Mouse (Mus musculus) intestine, embryonic 16.5 days (tissue): Measurements from ENCODE around the gene Tnrc6b. TPM values are rescaled to one million over a fixed set of nuclear protein-coding genes. Genes with fewer than 3 reads are reported as not detected.

Experiments
- ATAC-seq: fragments of 200-750 bp; cut with Nextera tagmentation; 2 replicates; pipeline ENCODE4 v1.8.0; 2017; ENCODE audit warnings: moderate TSS enrichment, moderate library complexity
- H3K27ac ChIP-seq: fragments of 300-500 bp; sonication (generic); 2 replicates; pipeline ENCODE4 v1.5.1; 2014; ENCODE audit warnings: mild to moderate bottlenecking, low read length
- H3K27me3 ChIP-seq: fragments of 300-500 bp; sonication (generic); replicated peaks from 2 replicates; pipeline ENCODE4 v1.6.1; 2014; ENCODE audit warnings: low read length, control low read depth, mixed read lengths; ENCODE audit not compliant: control insufficient read depth, insufficient read depth
- H3K36me3 ChIP-seq: fragments of 300-500 bp; sonication (generic); 2 replicates; pipeline ENCODE4 v1.6.1; 2014; ENCODE audit warnings: low read length, control low read depth; ENCODE audit not compliant: control insufficient read depth, insufficient read depth
- H3K4me1 ChIP-seq: fragments of 300-500 bp; sonication (generic); 2 replicates; pipeline ENCODE4 v1.6.1; 2014; ENCODE audit warnings: low read length, control low read depth, mixed read lengths; ENCODE audit not compliant: control insufficient read depth, insufficient read depth
- H3K4me2 ChIP-seq: fragments of 300-500 bp; sonication (generic); 2 replicates; pipeline ENCODE4 v1.6.1; 2014; ENCODE audit warnings: low read depth, low read length, control low read depth
- H3K4me3 ChIP-seq: fragments of 300-500 bp; sonication (generic); 2 replicates; pipeline ENCODE4 v1.5.1; 2014; ENCODE audit warnings: mild to moderate bottlenecking, low read length
- H3K9ac ChIP-seq: fragments of 300-500 bp; sonication (generic); 2 replicates; pipeline ENCODE4 v1.6.1; 2014; ENCODE audit warnings: low read depth, low read length
- H3K9me3 ChIP-seq: fragments of 300-500 bp; sonication (generic); 2 replicates; pipeline ENCODE4 v1.6.1; 2016; ENCODE audit warnings: low read length, control low read depth; ENCODE audit not compliant: control insufficient read depth
- WGBS: fragments of 180-500 bp; shearing (Covaris S2); extraction: QIAGEN DNeasy Blood & Tissue Kit; methylation state at CpG from one replicate; pipeline ENCODE4 v1.1.7; 2014; 5-methylcytosine and 5-hydroxymethylcytosine counted together
- polyA plus RNA-seq: library from polyadenylated mRNA; unstranded; fragments of >200 nt; fragmentation: Nextera tagmentation; extraction: Ambion mirVana; gene quantifications from 2 replicates; pipeline ENCODE4 v1.2.1, GENCODE M21; 2015

Gene Tnrc6b
- polyA plus RNA-seq, 1 experiment from 2014 or later, result 18.0 TPM

DNA sequence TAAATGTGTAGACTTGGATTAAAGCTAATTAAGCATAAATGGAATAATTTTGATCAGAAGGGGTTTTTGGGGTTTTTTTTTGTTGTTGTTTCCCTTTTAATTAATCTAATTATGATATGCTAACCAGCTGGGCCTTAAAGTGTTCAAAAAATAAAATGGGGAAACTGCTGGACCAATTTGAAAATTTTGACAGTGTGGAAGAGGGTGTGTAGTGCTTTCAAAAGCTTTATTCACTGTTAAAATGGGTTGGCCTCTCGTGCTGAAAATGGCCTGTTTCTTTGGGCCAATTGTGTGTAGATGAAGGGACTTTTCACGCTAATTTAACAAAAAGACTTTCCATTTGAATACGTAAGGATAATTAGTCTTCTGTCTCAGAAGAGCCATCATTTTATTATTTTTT, 89.1 kb downstream of the Tnrc6b start:
- no peak for ATAC-seq
- no peaks in the 10 kb centered on the region for H3K9me3 ChIP-seq
- H3K27me3 ChIP-seq, result no peaks in the 10 kb centered on the region
- peak overlapping the region; percentile 34 for H3K4me3 ChIP-seq
- no peak overlapping the region for H3K27ac ChIP-seq
- peak overlapping the region; percentile 67 for H3K4me2 ChIP-seq
- H3K4me1 ChIP-seq, result peaks cover 24% of the 10 kb centered on the region
- no peaks in the 10 kb centered on the region for H3K36me3 ChIP-seq
- 27% methylated on average over 3 of the region's 3 CpGs for WGBS
- no peak overlapping the region for H3K9ac ChIP-seq

DNA sequence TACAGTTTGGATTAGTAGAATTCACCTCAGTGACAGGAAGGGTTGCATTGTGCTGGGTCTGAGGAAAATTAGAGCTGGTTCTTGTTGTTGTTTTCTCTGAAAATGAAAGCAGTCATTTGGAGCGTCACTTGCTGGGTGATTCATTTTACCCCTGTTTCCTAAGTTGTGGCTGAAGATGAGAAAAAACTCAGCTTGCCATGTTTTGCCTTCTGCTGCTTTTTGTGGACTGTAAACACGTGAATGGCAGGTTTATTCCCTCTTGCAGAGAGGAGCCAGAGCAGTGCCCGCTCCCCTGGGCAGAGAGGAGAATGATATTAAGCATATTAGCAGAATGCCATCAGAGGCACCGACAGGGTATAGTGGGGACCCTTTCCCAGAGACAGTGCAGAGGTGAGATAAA, 89.7 kb downstream of the Tnrc6b start:
- Histone ChIP-seq H3K36me3 (no peaks in the 10 kb centered on the region), H3K27me3 (no peaks in the 10 kb centered on the region), H3K4me3 (peak overlapping the region; percentile 29), H3K27ac (no peak overlapping the region), H3K9me3 (no peaks in the 10 kb centered on the region), H3K9ac (no peak overlapping the region), H3K4me1 (peaks cover 24% of the 10 kb centered on the region), H3K4me2 (peak overlapping the region; percentile 48)
- WGBS, result 24% methylated on average over 4 of the region's 4 CpGs
- ATAC-seq, result no peak

DNA sequence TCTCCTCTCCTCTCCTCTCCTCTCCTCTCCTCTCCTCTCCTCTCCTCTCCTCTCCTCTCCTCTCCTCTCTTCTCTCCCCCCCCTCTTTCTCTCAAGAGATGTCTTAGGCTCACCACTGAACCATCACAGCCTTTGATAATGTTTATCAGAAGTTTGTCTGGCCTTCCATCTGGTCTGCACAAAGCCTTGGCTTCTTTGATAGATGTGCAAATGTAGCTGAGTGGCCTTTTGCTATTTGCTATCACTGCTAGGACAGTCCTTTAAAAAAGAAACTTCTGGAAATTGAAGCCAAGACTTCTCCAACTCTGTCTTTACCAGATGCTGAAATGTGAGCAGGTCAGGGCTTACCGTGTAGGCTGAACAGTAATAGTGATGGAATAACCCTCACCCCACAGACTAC, 90.5 kb downstream of the Tnrc6b start:
- no peaks in the 10 kb centered on the region for H3K9me3 ChIP-seq
- ATAC-seq, result no peak

DNA sequence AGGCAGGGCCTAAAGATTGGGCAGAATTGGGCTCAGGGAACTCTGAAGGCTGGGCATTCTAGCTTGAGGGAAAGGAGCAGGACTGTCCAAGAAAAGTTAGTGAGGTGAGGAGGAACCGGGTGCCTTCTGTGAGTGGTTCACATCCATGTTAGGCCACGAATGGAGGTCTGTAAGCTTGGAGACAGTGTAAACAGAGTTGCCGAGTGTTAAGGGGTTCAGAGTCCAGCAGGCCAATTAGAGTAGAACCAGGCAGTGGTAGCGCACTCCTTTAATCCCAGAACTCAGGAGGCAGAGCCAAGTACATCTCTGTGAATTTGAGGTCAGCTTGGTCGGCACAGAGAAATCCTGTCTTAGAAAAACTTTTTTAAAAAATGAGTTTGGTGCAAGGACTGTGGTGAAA, 96.0 kb downstream of the Tnrc6b start:
- H3K9ac ChIP-seq, result no peak overlapping the region
- WGBS, result 37% methylated on average over 5 of the region's 5 CpGs
- no peaks in the 10 kb centered on the region for H3K27me3 ChIP-seq
- peak overlapping the region; percentile 33; the same call in 1 of the 2 replicates for H3K27ac ChIP-seq
- no peaks in the 10 kb centered on the region for H3K36me3 ChIP-seq
- no peak overlapping the region for H3K4me3 ChIP-seq
- peaks cover 33% of the 10 kb centered on the region for H3K4me1 ChIP-seq
- no peak overlapping the region for H3K4me2 ChIP-seq
- ATAC-seq, result peak; percentile 80
- no peaks in the 10 kb centered on the region for H3K9me3 ChIP-seq

More for the DNA sequence above, 90.5 kb downstream of the Tnrc6b start:
- WGBS, result 30% methylated on average over 1 of the region's 1 CpGs
- H3K36me3 ChIP-seq, result no peaks in the 10 kb centered on the region
- no peak overlapping the region for H3K27ac ChIP-seq
- H3K4me1 ChIP-seq, result peaks cover 28% of the 10 kb centered on the region
- no peak overlapping the region for H3K4me2 ChIP-seq
- no peaks in the 10 kb centered on the region for H3K27me3 ChIP-seq
- H3K9ac ChIP-seq, result no peak overlapping the region
- H3K4me3 ChIP-seq, result no peak overlapping the region

DNA sequence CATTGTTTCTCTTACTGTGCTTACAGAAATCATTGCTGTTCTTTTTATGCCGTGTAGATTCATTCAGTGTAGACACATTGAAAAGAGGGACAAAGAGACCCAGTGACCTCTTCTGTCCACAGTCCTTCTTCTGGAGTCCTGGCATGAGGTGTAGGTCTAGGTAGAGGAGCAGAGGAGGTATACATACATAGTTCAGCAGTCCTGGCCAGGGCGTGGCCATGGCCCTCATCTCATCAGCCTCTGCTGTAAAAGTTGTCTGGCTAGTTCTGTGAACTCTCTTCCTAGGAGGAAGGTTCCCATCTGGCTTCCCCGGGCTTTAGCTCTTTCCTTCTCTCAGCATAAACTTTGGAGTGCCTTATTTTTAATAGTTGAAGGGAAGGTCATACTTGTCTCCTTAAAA, 99.1 kb downstream of the Tnrc6b start:
- ATAC-seq, result peak; percentile 74
- no peak overlapping the region for H3K27ac ChIP-seq
- no peak overlapping the region for H3K4me2 ChIP-seq
- no peak overlapping the region for H3K4me3 ChIP-seq
- no peak overlapping the region for H3K9ac ChIP-seq
- H3K27me3 ChIP-seq, result no peaks in the 10 kb centered on the region
- no peaks in the 10 kb centered on the region for H3K9me3 ChIP-seq
- H3K36me3 ChIP-seq, result no peaks in the 10 kb centered on the region
- H3K4me1 ChIP-seq, result peaks cover 29% of the 10 kb centered on the region
- 54% methylated on average over 3 of the region's 3 CpGs for WGBS

DNA sequence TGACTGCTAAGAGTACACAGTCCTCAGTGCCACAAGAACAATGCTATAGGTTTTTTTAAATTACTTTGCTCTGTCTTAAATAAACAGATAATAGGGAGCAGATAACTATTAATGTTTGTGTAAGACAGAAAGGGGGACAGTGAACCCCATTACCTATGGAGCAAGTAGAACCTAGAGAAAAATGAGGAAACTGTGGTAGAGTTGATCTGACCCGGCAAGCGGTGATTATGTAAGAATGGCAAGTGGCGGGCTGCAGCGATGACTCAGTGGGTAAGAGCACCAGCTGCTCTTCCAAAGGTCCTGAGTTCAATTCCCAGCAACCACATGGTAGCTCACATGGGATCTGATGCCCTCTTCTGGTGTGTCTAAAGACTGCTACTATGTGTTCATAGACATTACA, 101.7 kb downstream of the Tnrc6b start:
- Histone ChIP-seq H3K4me1 (peaks cover 15% of the 10 kb centered on the region), H3K27ac (no peak overlapping the region), H3K27me3 (no peaks in the 10 kb centered on the region), H3K9ac (no peak overlapping the region), H3K36me3 (no peaks in the 10 kb centered on the region), H3K4me3 (no peak overlapping the region), H3K9me3 (no peaks in the 10 kb centered on the region), H3K4me2 (no peak overlapping the region)
- ATAC-seq, result no peak
- 85% methylated on average over 4 of the region's 4 CpGs for WGBS

DNA sequence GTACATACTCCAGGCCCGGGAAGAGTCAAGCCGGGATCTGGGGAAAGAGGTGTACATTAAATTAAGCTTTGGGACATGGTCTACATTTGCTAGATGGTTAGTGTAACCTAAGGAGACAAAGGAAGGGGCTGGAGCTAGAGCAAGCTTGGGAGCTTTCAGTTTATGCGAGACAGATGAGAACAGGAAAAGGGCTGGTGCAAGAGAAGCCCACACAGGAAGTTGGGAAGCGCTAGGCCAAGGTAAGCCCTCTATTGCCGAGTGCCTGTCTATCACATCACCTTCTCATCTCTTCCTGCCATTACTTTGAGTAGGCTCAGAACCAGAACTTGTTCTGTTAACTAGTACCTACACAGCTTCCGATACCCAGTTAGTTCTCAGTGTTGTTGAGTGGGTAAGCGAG, 103.7 kb downstream of the Tnrc6b start:
- Histone ChIP-seq H3K27me3 (no peaks in the 10 kb centered on the region), H3K27ac (no peak overlapping the region), H3K9ac (no peak overlapping the region), H3K36me3 (no peaks in the 10 kb centered on the region), H3K4me3 (no peak overlapping the region), H3K9me3 (no peaks in the 10 kb centered on the region), H3K4me1 (peaks cover 14% of the 10 kb centered on the region), H3K4me2 (no peak overlapping the region)
- 84% methylated on average over 7 of the region's 7 CpGs for WGBS
- no peak for ATAC-seq

DNA sequence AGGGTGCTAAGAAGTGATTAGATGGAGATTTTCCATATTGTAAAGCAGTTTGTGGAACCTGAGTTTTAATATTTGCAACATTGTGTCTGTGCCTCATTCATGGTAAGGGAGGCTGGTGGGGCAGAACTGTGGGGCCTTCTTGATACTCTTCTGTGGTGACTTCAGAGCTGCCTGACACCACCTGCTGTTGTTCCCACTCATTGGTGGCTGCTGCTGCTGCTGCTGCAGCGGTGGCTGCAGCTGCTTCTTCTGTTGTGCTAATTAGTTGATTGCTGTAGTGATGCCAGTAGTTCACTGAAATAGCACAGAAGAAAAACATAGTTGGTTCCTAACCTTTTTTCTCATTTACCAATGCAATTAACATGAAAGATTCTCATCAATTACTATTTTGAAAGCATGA, 111.2 kb downstream of the Tnrc6b start:
- H3K27me3 ChIP-seq, result no peaks in the 10 kb centered on the region
- no peaks in the 10 kb centered on the region for H3K36me3 ChIP-seq
- no peak overlapping the region for H3K4me2 ChIP-seq
- ATAC-seq, result no peak
- H3K9me3 ChIP-seq, result no peaks in the 10 kb centered on the region
- no peak overlapping the region for H3K27ac ChIP-seq
- no peak overlapping the region for H3K4me3 ChIP-seq
- 13% methylated on average over 1 of the region's 1 CpGs for WGBS
- no peaks in the 10 kb centered on the region for H3K4me1 ChIP-seq
- no peak overlapping the region for H3K9ac ChIP-seq

DNA sequence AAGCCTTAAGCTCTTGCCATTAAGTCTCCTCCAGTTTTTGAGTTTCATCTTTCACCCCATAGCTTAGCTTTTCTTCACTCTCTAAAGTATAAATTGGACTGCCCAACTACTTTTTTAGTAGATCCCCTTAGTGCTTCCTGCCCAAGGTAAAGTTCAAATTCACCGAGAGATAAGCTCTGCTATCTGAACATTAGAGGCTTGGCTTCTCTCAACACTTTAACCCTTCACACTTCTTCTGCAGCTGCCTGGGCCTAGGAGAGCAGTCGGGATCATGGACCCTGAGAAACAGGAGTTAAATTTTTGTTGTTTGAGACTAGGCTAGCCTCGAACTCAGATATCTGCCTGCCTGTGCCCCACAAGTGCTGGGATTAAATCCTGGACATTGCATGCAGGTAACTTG, 120.1 kb downstream of the Tnrc6b start:
- 60% methylated on average over 3 of the region's 3 CpGs for WGBS
- Histone ChIP-seq H3K4me3 (no peak overlapping the region), H3K9me3 (no peaks in the 10 kb centered on the region), H3K36me3 (no peaks in the 10 kb centered on the region), H3K4me2 (0 out of 2 replicates have a peak overlapping the region, but pooled peaks have one; percentile 11), H3K9ac (no peak overlapping the region), H3K4me1 (peaks cover 25% of the 10 kb centered on the region), H3K27ac (no peak overlapping the region), H3K27me3 (no peaks in the 10 kb centered on the region)
- peak; percentile 55; the same call in 1 of the 2 replicates for ATAC-seq

DNA sequence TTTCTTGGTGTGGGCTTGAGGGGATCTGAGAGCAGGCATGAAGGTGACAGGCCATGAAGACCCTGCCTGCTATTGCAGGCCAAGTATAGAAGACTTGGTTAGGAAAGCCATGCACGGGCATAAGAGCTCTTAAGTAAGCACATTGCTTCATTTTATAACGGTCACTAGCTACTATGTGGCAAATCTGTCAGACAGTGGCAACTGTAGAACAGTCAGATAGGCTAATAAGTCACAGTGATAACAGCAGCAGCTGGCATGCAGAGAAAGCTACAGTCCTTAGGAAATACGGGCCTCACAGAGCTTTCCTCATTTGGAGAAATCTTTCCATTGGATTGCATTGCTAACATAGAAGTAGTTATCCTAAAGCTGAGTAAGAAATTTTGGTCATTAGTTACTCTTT, 121.7 kb downstream of the Tnrc6b start:
- Histone ChIP-seq H3K9me3 (no peaks in the 10 kb centered on the region), H3K27me3 (no peaks in the 10 kb centered on the region), H3K4me2 (no peak overlapping the region), H3K9ac (no peak overlapping the region), H3K36me3 (no peaks in the 10 kb centered on the region), H3K27ac (no peak overlapping the region), H3K4me3 (no peak overlapping the region), H3K4me1 (peaks cover 27% of the 10 kb centered on the region)
- WGBS, result 45% methylated on average over 3 of the region's 3 CpGs
- ATAC-seq, result no peak
